Mouse (Mus musculus) testis, adult 2 months (tissue): ENCODE results near the gene Rnasek.

Experiments used
- CTCF ChIP-seq: fragments of 200-500 bp; IDR thresholded peaks from 2 replicates; pipeline ENCODE4 v1.5.1; 2012; ENCODE audit warnings: low read depth, mild to moderate bottlenecking, inconsistent platforms, low read length, moderate library complexity; ENCODE audit not compliant: control insufficient read depth, insufficient read depth, insufficient replicate concordance
- POLR2A ChIP-seq: fragments of 200-500 bp; IDR thresholded peaks from 2 replicates; pipeline ENCODE4 v1.6.1; 2012; ENCODE audit warnings: low read depth, mild to moderate bottlenecking, inconsistent platforms, low read length, moderate library complexity; ENCODE audit not compliant: control insufficient read depth

DNA sequence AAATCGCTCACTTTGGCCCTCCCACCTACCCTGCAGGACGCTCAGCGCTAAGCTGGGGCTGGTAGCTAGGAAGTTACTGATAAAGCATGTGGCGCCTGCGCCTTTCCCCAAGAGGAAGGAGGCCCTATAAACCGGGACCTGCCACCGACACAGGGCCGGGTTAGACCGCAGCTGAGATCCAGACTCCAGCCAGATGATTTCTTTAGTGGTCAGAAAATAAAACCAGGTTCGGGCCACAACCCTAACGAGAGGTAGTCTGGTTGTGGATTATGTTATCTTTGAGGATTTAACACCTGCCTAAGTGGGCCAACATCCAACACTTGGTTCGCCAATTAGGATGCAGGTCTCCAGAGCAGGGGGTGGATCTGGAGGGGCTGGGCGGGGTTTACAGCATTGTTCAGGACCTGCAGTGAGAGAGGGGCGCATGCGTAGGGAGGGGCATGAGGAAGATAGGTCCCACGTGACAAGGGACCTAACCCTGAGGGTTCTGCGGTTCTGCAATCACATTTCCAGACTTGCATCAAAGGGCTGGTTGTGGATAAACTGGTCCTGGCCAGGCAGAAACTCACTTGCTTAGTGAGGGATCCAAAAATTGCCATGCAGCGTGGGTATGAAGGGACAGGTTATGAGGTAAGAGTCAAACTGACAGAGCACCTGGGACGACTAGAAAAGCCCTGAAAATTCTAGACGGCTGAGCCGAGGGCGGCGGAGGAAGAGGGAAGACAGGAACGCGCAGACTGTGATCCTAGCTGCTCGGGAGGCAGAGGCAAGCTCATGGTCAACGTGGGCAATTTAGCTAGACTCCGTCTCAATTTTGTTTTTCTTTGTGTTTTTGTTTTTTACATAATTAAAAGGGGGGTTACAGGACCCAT lies 18.7 kb downstream of the Rnasek start, which contains the start of gene Slc16a13:
- TF ChIP-seq CTCF (no peak), POLR2A (peak; percentile 71)
